Mouse (Mus musculus) liver, adult 2 months (tissue): ENCODE measurements at regions not wholly inside any gene's neighbourhood (a gene's known extent, or its start where the extent isn't known, plus 50 kb on each side); places are given as distances from the start of the nearest gene placed in this dataset.

Experiments
- CTCF ChIP-seq: fragments of 200-500 bp; IDR thresholded peaks from 2 replicates; pipeline ENCODE4 v1.5.1; 2011; ENCODE audit warnings: low read depth, low read length, control low read depth
- POLR2A ChIP-seq: fragments of 200-500 bp; IDR thresholded peaks from 2 replicates; pipeline ENCODE4 v1.6.1; 2011; ENCODE audit warnings: low read length, control low read depth; ENCODE audit not compliant: insufficient read depth; ENCODE audit errors: extremely low read depth

DNA sequence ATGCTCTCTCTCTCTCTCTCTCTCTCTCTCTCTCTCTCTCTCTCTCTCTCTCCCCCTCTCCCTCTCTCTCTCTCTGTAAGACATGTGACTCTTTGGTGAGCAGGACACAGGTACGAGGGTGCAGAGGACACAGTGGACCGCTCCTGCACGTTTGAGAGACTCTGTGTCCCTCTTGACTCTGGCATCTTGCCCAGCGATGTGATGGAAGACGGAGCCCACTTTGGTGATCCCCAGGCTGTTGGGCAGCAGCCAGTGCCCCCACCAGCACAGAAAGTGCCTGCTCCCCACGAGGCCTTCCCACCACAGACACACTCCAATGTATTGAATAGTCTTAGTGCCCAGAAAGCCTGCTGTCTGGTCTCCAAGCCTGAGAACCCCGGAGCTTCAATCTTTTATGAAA lies 136.4 kb upstream of the Zfp618 start:
- TF ChIP-seq CTCF (no peak), POLR2A (no peak)
